Comparison of ENCODE assay signal across 14 mouse cellular contexts in the genomic region with DNA sequence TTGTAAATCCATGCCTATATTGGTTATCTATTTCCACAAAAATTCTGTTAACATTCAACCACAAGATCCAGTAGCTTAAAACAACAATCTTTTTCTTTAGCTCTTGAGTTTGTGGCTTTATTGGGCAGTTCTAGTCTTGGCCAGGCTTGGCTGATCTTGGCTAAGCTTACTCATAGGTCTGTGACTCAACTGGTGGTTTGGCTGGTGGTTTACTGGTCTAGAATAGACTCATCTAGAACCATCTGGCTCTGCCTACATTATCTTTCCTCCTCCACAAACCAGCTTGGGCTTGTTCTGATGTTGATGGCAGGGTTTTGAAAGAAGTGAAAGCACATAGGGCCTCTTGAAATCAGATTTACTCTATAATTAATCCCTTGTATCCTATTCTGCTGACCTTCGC. TPM values are rescaled to one million over a fixed set of nuclear protein-coding genes. Genes with fewer than 3 reads are reported as not detected.
DNase-seq lines count a peak whose midpoint lies in the region; ATAC-seq lines count a peak whose summit lies in the region.
"Had no signal": no experiment of that assay in that cellular context is flagged by ENCODE, and none has a peak within 500 bp of the region (broad histone marks: within the 10 kb centered on the region; RNA-seq: fewer than 3 reads in every experiment).

No protein-coding gene starts in this region.

- no peak overlapping the region for H3K9ac ChIP-seq in intestine, embryonic 15.5 days
- H3K9ac ChIP-seq: limb, embryonic 12.5 days; lung, embryonic 15.5 days; midbrain, embryonic 13.5 days had no signal

- no peak overlapping the region for H3K27ac ChIP-seq in intestine, embryonic 15.5 days
- H3K27ac ChIP-seq: limb, embryonic 12.5 days; lung, embryonic 15.5 days; midbrain, embryonic 13.5 days had no signal

- no peaks in the 10 kb centered on the region for H3K36me3 ChIP-seq in intestine, embryonic 15.5 days
- H3K36me3 ChIP-seq: limb, embryonic 12.5 days; lung, embryonic 15.5 days; midbrain, embryonic 13.5 days had no signal

- no peaks in the 10 kb centered on the region for H3K9me3 ChIP-seq in intestine, embryonic 15.5 days
- H3K9me3 ChIP-seq: limb, embryonic 12.5 days; lung, embryonic 15.5 days; midbrain, embryonic 13.5 days had no signal

- no peaks in the 10 kb centered on the region for H3K27me3 ChIP-seq in intestine, embryonic 15.5 days (replicated peaks)
- H3K27me3 ChIP-seq: limb, embryonic 12.5 days; lung, embryonic 15.5 days; midbrain, embryonic 13.5 days had no signal

- no peak overlapping the region for H3K4me3 ChIP-seq in intestine, embryonic 15.5 days (replicated peaks)
- H3K4me3 ChIP-seq: limb, embryonic 12.5 days; lung, embryonic 15.5 days; midbrain, embryonic 13.5 days had no signal

- WGBS in intestine, embryonic 15.5 days: 98% methylated on average over 1 of the region's 1 CpGs

- no peaks in the 10 kb centered on the region for H3K4me1 ChIP-seq in intestine, embryonic 15.5 days (replicated peaks)
- H3K4me1 ChIP-seq: limb, embryonic 12.5 days; lung, embryonic 15.5 days; midbrain, embryonic 13.5 days had no signal

- H3K4me2 ChIP-seq in intestine, embryonic 15.5 days (replicated peaks): no peak overlapping the region
- H3K4me2 ChIP-seq: limb, embryonic 12.5 days; lung, embryonic 15.5 days; midbrain, embryonic 13.5 days had no signal

- no peak for ATAC-seq in intestine, embryonic 15.5 days
- ATAC-seq: inflammation-experienced regulatory T-cells, adult 6 months; midbrain, embryonic 13.5 days had no signal

- DNase-seq in lung, postnatal 36 days: peak; percentile 13
- no peak for DNase-seq in lung, postnatal 14 days
- DNase-seq in Muller cell, postnatal 12 days (ENCODE audit: inconsistent ontology term): peak; percentile 77
- peak; percentile 53 for DNase-seq in induced T-regulatory cell, adult 2 months (ENCODE audit: low read depth)
- DNase-seq in telencephalon, adult 2 months (ENCODE audit: low read depth, low spot score): peak; percentile 82
- no peak for DNase-seq in ovary, postnatal 36 days (ENCODE audit: low spot score)
- DNase-seq: gastrocnemius, postnatal 14 days; kidney, postnatal 36 days; spleen, adult 18-20 months had no signal

RNA-seq across cellular contexts. Expression of a gene that starts 22.7 kb away (rescaled TPM):
- polyA plus RNA-seq in intestine, embryonic 15.5 days (2015; fragmentation: Nextera tagmentation; extraction: Ambion mirVana): 19.2 and 19.4 TPM in 2 replicates

Comparison
In these comparisons a context has a peak if more than half of its experiments do, and no peak if none do; other contexts are left out.
1. DNase-seq: peak in lung, postnatal 36 days (single experiment), Muller cell, postnatal 12 days (single experiment), induced T-regulatory cell, adult 2 months (single experiment) and telencephalon, adult 2 months (single experiment); none in lung, postnatal 14 days (single experiment) and ovary, postnatal 36 days (single experiment).